Mouse (Mus musculus) forebrain, embryonic 15.5 days (tissue): ENCODE data around the gene Fam19a5. TPM values are rescaled to one million over a fixed set of nuclear protein-coding genes. Genes with fewer than 3 reads are reported as not detected.

Experiments
- ATAC-seq: fragments of 200-750 bp; cut with Nextera tagmentation; replicated peaks from 2 replicates; pipeline ENCODE4 v1.8.0; 2017; ENCODE audit warnings: mild to moderate bottlenecking, moderate TSS enrichment, moderate library complexity
- H3K27ac ChIP-seq: fragments of 300-500 bp; sonication (generic); replicated peaks from 2 replicates; pipeline ENCODE4 v1.5.1; 2015; ENCODE audit warnings: mild to moderate bottlenecking, inconsistent platforms
- H3K27me3 ChIP-seq: fragments of 300-500 bp; sonication (generic); 2 replicates; pipeline ENCODE4 v1.6.1; 2015; ENCODE audit warnings: inconsistent platforms
- H3K36me3 ChIP-seq: fragments of 300-500 bp; sonication (generic); 2 replicates; pipeline ENCODE4 v1.6.1; 2015; ENCODE audit warnings: mild to moderate bottlenecking, inconsistent platforms
- H3K4me1 ChIP-seq: fragments of 300-500 bp; sonication (generic); 2 replicates; pipeline ENCODE4 v1.6.1; 2015; ENCODE audit warnings: inconsistent platforms
- H3K4me2 ChIP-seq: fragments of 300-500 bp; sonication (generic); replicated peaks from 2 replicates; pipeline ENCODE4 v1.6.1; 2015; ENCODE audit warnings: mild to moderate bottlenecking, inconsistent platforms
- H3K4me3 ChIP-seq: fragments of 300-500 bp; sonication (generic); 2 replicates; pipeline ENCODE4 v1.5.1; 2015; ENCODE audit warnings: mild to moderate bottlenecking, inconsistent platforms
- H3K9ac ChIP-seq: fragments of 300-500 bp; sonication (generic); replicated peaks from 2 replicates; pipeline ENCODE4 v1.6.1; 2015; ENCODE audit warnings: mild to moderate bottlenecking, inconsistent platforms
- H3K9me3 ChIP-seq: fragments of 300-500 bp; sonication (generic); 2 replicates; pipeline ENCODE4 v1.6.1; 2016; ENCODE audit warnings: inconsistent platforms
- WGBS: fragments of 180-500 bp; shearing (Covaris S2); methylation state at CpG from one replicate; pipeline ENCODE4 v1.1.7; 2015; ENCODE audit warnings: mixed read lengths; 5-methylcytosine and 5-hydroxymethylcytosine counted together
- polyA plus RNA-seq: library from polyadenylated mRNA; unstranded; fragments of >200 nt; fragmentation: Nextera tagmentation; extraction: Ambion mirVana; gene quantifications from 2 replicates; pipeline ENCODE4 v1.2.1, GENCODE M21; 2015

The Fam19a5 gene
- polyA plus RNA-seq, 1 experiment from 2014 or later, result 17.6 TPM

DNA sequence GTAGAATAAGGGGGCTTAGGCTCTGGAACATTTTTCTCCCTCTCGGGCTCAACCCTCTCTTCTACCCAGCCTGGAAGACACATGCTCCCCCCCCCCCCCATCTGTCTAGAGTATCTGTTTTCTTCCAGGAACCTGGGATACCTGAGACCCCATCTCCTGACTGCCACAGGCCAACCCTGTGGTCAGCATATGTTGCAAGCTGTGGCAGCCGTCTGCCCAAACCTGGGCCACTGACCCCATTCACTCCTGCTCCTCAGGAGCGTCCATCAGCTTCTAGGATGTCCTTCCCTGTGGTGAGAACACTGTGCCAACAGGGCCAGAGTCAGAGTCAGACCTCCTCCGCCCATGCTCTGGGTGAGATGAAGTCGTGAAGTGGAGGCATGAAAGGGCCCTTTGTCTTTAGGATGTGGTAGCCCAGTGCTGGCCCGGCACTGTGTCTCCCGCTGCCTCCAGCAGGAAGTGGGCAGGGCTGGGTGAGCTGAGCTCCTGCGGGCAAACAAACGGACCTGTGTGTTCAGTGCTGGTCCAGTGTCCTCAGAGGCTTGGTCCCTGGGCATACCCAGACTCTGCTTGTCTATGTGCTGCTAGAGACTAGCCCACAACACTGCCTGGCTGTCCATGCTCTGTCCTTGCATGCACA is 171.1 kb downstream of the Fam19a5 start:
- peak; percentile 62 for ATAC-seq
- H3K36me3 ChIP-seq, result no peaks in the 10 kb centered on the region

DNA sequence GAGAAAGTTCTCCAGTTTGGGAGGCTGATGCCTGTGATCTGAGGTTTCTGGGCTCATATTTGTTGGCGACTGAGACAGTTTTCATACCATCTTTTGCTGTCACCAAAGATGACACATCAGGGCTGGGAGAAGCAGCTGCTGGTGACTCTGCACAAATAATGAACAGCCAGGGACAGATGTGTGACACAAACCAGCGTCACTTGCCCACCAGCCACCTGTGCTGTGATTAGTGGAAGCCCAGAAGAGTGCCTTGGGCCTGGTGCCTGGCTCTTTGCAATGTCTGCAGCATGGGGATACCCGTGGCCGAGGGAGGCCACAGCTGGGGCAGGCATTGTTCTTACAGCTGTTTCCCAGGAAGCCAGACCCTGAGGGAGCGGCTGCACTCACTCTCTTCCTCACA is 173.0 kb downstream of the Fam19a5 start:
- Histone ChIP-seq H3K27ac (no peak overlapping the region), H3K27me3 (no peaks in the 10 kb centered on the region), H3K36me3 (no peaks in the 10 kb centered on the region; the same call in 1 of the 2 replicates), H3K4me1 (peaks cover 13% of the 10 kb centered on the region; the same call in 1 of the 2 replicates), H3K9ac (no peak overlapping the region), H3K9me3 (no peaks in the 10 kb centered on the region), H3K4me3 (no peak overlapping the region), H3K4me2 (no peak overlapping the region)
- WGBS, result 73% methylated on average over 5 of the region's 5 CpGs
- ATAC-seq, result no peak

More for the DNA sequence above, 171.1 kb downstream of the Fam19a5 start:
- Histone ChIP-seq H3K4me3 (no peak overlapping the region), H3K27ac (no peak overlapping the region), H3K4me2 (no peak overlapping the region), H3K9ac (no peak overlapping the region), H3K9me3 (no peaks in the 10 kb centered on the region), H3K27me3 (no peaks in the 10 kb centered on the region), H3K4me1 (peaks cover 20% of the 10 kb centered on the region; the same call in 1 of the 2 replicates)
- WGBS, result 45% methylated on average over 9 of the region's 9 CpGs

DNA sequence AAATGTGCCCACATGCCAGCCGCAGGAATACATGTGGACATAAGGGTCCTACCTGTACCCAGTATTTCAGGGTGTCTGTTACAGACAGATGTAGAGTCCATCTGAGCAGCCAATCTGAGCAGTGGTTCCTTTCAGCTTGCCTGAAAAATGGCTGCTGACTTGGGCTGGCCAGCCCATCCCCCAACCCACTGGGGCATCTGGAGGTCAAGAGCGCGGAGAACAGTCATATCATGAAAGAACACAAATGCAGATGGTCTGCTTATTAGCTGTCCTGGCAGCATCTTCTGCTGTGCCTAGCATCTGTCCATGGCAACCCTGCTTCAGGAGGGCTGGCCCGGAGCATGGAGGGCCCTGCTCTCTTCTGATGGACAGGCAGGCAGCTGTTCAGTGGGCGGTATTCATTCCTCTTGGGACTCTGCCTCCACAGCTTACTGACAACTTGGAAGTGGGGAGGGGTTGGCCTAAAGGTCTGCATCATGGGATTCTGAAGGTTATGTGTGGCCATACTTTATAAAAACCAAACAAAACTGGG is 179.4 kb downstream of the Fam19a5 start:
- Histone ChIP-seq H3K4me2 (no peak overlapping the region), H3K27me3 (no peaks in the 10 kb centered on the region), H3K9ac (no peak overlapping the region), H3K4me3 (no peak overlapping the region), H3K9me3 (no peaks in the 10 kb centered on the region), H3K36me3 (no peaks in the 10 kb centered on the region; the same call in 1 of the 2 replicates), H3K27ac (no peak overlapping the region), H3K4me1 (peaks cover 9% of the 10 kb centered on the region; the same call in 1 of the 2 replicates)
- ATAC-seq, result no peak
- WGBS, result 94% methylated on average over 5 of the region's 5 CpGs

DNA sequence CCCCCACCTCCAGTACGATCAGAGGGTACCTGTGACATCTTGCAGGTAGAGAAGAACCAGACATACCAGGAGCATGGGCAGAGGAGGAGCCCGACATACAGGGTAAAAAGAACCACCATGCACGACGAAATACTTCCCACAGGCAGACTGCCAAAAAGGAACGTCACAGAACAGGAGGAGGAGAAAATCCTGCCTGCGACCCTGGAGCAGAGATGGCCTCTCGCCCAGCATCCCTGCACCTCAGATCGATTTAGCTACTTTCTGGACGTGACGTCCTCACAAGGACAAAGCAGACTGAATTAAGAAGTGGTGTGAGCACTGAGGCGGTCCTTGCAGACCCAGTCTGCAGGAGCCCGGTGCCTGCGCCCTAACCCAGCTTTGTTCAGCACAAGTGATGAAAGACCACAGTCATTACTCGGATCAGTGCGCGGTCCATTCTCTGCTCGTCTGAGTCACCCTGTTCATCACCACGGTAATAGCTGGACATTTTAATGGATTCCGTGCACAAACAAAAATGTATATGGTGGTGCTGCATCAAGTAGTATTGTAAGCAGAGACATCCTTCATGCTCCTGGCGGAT is 182.6 kb downstream of the Fam19a5 start:
- Histone ChIP-seq H3K27me3 (no peaks in the 10 kb centered on the region), H3K9me3 (no peaks in the 10 kb centered on the region), H3K4me2 (no peak overlapping the region; the same call in 1 of the 2 replicates), H3K4me1 (peaks cover 9% of the 10 kb centered on the region; the same call in 1 of the 2 replicates), H3K9ac (no peak overlapping the region), H3K4me3 (no peak overlapping the region), H3K36me3 (no peaks in the 10 kb centered on the region; the same call in 1 of the 2 replicates), H3K27ac (no peak overlapping the region)
- 44% methylated on average over 20 of the region's 20 CpGs for WGBS
- ATAC-seq, result 0 out of 2 replicates have a peak, but pooled peaks have one; percentile 26

DNA sequence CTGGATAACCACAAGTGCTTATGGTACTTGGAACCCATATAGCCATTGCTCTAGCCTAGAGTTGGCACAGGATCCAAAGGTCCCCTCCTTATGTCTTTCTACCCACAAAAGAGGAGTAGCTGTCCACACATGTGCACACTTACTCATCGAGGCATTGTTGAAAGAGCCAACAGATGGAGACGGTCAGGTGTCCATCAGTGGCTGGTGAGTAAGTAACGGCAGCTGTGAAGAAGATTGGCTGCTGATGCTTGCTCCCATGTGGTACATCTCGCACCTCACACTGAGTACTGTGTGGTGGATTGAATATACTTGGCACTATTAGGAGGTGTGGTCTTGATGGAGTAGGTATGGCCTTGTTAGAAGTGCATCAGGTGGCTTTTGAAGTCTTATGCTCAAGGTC is 192.2 kb downstream of the Fam19a5 start:
- Histone ChIP-seq H3K4me2 (no peak overlapping the region), H3K36me3 (no peaks in the 10 kb centered on the region), H3K27me3 (no peaks in the 10 kb centered on the region), H3K9ac (no peak overlapping the region), H3K4me3 (no peak overlapping the region), H3K9me3 (no peaks in the 10 kb centered on the region), H3K27ac (no peak overlapping the region), H3K4me1 (no peaks in the 10 kb centered on the region; the same call in 1 of the 2 replicates)
- WGBS, result 95% methylated on average over 4 of the region's 4 CpGs
- no peak for ATAC-seq

DNA sequence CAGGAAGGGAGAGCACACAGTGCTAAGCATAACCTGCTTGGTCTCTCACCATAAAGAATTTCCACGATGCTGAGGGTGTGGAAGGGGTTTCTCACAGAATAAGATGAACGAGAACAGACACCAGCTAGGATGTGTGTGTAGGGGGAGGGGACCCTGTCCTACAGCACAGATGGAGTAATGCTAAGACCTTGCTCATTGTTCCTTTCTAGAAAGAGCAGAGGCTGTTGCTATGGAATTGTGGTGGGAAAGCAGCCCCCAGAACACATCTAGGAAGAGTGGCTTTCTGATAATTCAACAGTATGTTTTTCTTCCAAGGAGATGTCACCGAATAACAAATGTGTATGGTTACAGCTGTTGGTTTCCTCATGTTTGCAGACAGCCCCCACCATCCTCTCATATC is 211.4 kb downstream of the Fam19a5 start:
- Histone ChIP-seq H3K27ac (0 out of 2 replicates have a peak overlapping the region, but pooled peaks have one; percentile 19), H3K36me3 (no peaks in the 10 kb centered on the region), H3K4me2 (no peak overlapping the region), H3K4me1 (peaks cover 3% of the 10 kb centered on the region; the same call in 1 of the 2 replicates), H3K9ac (no peak overlapping the region), H3K4me3 (no peak overlapping the region), H3K9me3 (no peaks in the 10 kb centered on the region), H3K27me3 (no peaks in the 10 kb centered on the region)
- no peak for ATAC-seq
- WGBS, result 75% methylated on average over 3 of the region's 3 CpGs

DNA sequence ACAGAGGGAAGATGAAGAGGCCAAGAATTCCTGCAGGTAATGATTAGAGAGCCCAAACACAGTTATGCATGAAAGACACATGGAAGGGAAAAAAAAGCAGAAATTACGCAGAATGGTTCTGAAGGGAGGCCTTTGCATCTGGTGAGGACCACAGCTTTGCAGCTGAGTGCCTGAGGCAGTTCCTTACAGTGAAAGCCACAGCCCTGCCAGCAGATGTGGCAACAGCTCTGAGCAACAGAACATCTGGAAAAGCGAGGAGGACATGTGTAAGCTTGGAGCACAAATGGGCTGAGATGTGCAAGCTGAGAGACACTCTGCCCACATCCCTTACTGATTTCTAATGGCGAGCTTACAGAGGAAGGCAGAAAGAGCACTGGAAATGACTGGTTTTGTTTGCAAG is 221.8 kb downstream of the Fam19a5 start:
- Histone ChIP-seq H3K4me3 (no peak overlapping the region), H3K36me3 (no peaks in the 10 kb centered on the region), H3K9me3 (no peaks in the 10 kb centered on the region), H3K4me2 (no peak overlapping the region), H3K9ac (no peak overlapping the region), H3K27ac (no peak overlapping the region), H3K4me1 (no peaks in the 10 kb centered on the region), H3K27me3 (no peaks in the 10 kb centered on the region)
- 92% methylated on average over 3 of the region's 3 CpGs for WGBS
- no peak for ATAC-seq

DNA sequence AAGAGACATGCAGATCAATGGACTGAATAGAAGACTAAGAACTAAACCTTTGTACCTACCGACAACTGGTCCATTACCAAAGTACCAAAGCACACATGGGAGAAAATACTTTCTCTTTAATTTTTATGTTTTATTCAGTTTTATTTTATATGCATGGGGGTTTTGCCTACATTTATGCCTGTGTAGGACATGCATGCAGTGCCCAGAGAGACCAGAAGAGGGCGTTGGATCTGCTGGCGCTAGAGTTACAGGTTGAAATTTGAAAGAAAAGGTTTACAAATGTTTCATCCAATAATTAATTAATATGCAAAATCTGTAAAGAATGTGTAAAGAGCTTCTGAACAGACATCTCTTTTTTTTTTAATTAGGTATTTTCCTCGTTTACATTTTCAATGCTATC is 229.9 kb downstream of the Fam19a5 start:
- no peak overlapping the region for H3K27ac ChIP-seq
- no peaks in the 10 kb centered on the region for H3K4me1 ChIP-seq
- no peak overlapping the region for H3K9ac ChIP-seq
- 55% methylated on average over 4 of the region's 4 CpGs for WGBS
- no peak overlapping the region for H3K4me3 ChIP-seq
- H3K36me3 ChIP-seq, result no peaks in the 10 kb centered on the region
- no peaks in the 10 kb centered on the region for H3K27me3 ChIP-seq
- no peak for ATAC-seq
- no peak overlapping the region for H3K4me2 ChIP-seq
- no peaks in the 10 kb centered on the region for H3K9me3 ChIP-seq

DNA sequence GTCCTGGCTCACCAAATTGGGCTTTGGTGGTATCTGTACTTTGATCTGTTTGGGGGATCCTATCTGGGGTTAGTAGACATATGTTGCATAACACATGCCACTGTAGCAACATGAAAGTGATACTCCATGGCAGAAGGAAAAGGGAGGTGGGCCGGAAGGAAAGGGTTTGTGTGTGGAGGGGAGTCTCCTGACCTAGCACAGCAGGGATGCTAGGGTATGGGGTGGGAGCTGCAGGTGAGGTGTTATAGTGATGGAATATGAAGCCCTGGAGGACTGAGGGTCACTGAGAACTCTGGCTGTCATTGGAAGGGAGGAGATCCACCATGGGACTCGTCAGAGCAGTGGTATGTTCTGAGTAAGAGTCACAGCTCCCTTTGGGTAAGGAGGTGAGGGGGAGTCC is 239.2 kb downstream of the Fam19a5 start:
- Histone ChIP-seq H3K4me2 (no peak overlapping the region), H3K4me3 (no peak overlapping the region), H3K4me1 (no peaks in the 10 kb centered on the region), H3K9ac (no peak overlapping the region), H3K27me3 (no peaks in the 10 kb centered on the region), H3K27ac (no peak overlapping the region), H3K36me3 (no peaks in the 10 kb centered on the region), H3K9me3 (no peaks in the 10 kb centered on the region)
- 85% methylated on average over 2 of the region's 2 CpGs for WGBS
- no peak for ATAC-seq

DNA sequence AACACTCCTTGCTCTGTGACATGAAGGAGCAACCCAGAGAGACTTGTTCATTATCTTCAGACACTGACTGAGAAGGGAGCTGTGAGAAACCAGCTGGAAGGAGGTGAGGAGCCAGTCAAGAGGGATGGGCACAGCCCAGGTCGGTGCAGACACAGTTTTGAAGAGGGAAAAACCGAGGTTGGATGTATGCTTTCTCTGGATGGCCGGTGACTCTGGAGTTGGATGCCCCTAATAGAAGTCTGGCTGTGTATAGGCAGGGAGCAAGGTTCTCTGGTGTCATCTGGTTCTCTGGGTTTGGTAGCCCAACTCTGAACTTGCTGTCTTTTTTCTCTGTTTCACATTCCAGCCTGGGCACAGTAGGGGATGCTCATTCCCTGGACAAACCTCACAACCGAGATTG is 245.6 kb downstream of the Fam19a5 start:
- H3K9ac ChIP-seq, result no peak overlapping the region
- no peak overlapping the region for H3K27ac ChIP-seq
- H3K4me2 ChIP-seq, result no peak overlapping the region
- no peak overlapping the region for H3K4me3 ChIP-seq
- no peaks in the 10 kb centered on the region for H3K27me3 ChIP-seq
- ATAC-seq, result no peak
- H3K36me3 ChIP-seq, result no peaks in the 10 kb centered on the region
- 84% methylated on average over 4 of the region's 4 CpGs for WGBS
- no peaks in the 10 kb centered on the region for H3K4me1 ChIP-seq
- H3K9me3 ChIP-seq, result no peaks in the 10 kb centered on the region

DNA sequence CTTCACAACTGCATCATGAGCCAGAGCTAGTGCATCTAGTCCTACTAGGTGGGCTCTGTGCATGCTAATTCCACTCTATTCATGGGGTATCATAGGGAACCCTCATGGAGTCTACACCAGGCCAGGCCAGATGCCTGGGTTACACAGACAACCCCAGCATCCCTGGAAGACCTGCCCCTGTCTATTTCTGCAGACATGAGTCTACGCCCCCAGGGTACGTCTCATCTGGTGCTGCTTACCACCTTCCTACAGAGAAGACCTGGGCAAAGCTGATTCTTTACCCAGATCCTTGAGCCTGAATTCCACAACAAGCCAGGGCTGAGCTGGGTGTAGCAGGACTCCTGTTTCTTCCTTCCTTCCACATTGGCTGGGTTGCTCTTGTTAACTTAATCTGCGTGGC is 249.6 kb downstream of the Fam19a5 start:
- ATAC-seq, result no peak
- Histone ChIP-seq H3K9ac (no peak overlapping the region), H3K27ac (no peak overlapping the region), H3K4me3 (no peak overlapping the region), H3K4me2 (no peak overlapping the region), H3K4me1 (no peaks in the 10 kb centered on the region), H3K9me3 (no peaks in the 10 kb centered on the region), H3K36me3 (no peaks in the 10 kb centered on the region), H3K27me3 (no peaks in the 10 kb centered on the region)
- WGBS, result 85% methylated on average over 3 of the region's 3 CpGs

DNA sequence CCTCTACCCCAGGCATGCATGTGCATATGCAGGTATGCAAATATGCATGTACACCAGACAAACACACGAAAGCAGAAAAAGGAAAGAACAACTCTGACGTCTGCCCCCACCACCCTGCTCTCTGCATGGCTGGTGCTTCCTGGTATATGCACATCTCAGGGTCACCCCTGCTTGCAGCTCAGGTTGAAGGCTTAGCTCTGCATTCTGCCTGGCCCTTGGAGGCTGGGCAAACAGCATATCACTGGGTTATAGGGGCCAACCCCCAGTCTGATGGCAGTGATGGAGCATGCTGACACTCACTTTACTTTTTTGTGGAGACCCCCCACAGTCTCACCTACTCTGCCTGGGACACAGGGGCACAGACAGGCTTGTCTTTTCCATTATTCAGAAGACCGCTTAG is 252.5 kb downstream of the Fam19a5 start:
- Histone ChIP-seq H3K9ac (no peak overlapping the region), H3K4me1 (no peaks in the 10 kb centered on the region), H3K27me3 (no peaks in the 10 kb centered on the region), H3K27ac (no peak overlapping the region), H3K9me3 (no peaks in the 10 kb centered on the region), H3K36me3 (no peaks in the 10 kb centered on the region), H3K4me3 (no peak overlapping the region), H3K4me2 (no peak overlapping the region)
- ATAC-seq, result no peak
- 88% methylated on average over 3 of the region's 3 CpGs for WGBS
